Mouse (Mus musculus) right cerebral cortex, postnatal 14 days (tissue): Measurements from ENCODE around the gene Tomm7.
"Not testable (repeated sequence)": the region's sequence is repeated elsewhere in the genome, so short reads cannot be mapped to it uniquely, and the experiment has no call there.

Source experiments
- DNase-seq: peaks from one replicate; pipeline ENCODE4 v3.0.0; 2022

Tomm7 gene

DNA sequence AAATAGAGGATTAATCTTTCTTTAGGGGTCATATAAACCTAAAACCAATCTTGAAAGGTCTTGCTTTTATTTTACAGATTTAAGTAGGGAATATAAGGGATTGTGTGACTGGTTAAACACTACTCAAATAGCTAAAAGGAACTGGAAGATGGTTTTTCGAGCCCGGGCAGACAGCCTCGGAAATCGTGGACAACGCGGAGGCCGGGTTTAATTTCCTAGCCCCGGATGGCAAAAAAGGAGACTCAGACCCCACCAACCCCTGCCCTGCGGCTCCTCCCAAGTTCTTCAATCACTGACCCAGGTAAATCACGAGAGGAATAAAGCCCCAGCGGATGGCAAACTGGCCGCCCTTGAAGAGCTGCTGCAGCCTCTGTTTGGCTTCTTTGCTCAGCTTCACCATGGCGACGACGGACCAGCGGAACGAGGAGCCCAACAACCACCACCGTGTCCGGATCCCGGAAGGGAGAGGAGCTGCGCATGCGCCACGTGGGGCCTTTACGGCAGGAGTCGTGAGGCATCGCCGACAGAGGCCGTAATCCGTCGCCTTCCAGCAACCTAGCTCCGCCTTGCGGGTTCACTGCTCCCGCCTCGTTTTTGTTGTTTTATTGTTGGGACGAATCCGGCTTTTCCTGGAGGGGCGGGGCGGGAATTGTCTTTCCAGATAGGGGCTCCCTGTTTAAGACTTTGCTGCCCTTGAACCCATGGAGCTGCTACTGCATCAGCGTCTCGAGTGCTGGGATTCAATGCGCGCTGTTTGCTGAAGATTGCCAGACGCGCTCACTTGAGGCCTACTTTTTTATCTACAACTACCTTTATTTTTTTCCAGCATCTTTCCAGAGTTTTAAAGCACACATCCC lies at the start of gene Tomm7:
Gene Tomm7 (minus strand): TSS at position 488 of the 857 bp plus-strand sequence.
- peak; percentile 96 for DNase-seq

DNA sequence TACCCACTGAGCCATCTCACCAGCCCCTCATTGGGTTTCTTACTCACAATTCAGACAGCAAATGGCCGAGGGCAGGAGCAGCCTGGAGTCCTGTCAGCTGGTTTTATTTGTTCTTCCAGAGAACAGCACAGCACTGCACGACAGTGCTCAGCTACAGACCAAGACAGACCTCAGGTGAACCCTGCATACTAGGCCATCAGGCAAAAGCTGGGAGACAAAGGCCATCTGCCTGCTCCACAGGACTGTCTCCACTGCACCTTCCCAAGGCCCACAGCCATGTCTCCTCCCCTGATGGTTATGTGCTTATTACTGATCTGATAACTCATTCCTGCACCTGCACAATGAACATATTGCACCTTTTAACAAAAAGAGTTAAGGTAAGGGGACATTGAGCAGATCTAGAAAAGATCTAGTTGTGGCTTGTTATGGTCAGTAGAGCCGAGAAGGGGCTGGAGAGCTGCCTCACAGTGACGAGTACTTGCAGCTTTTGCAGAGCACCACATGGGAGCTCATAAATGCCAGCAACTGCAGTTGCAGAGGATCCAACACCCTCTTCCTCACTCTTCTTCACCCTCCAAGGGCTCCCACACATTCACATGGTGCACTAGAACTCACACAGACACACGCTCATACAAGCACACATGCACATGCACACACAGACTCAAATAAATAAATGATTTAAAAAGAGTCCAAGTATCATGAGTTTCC lies 49.3 kb upstream of the Tomm7 start:
- DNase-seq: no peak

DNA sequence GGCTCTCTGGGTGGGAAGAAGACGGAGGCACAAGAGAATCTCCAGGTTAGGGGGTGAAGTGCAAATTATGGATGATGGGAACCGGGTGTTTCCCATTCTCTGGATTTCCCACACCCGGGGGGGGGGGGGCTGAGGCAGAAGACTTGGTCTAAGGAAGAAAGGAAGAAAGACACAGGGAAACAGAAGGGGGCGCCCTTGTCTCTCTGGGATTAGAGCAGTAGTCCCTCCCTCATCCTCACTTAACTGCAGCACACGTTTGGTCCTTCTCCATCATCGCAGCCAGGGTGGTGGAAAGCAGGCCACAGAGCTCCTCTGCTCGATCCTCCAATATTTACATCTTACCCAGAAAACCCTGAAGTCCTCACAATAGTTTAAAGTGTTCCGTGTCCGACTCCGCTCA lies 46.8 kb upstream of the Tomm7 start:
- DNase-seq: peak; percentile 82

DNA sequence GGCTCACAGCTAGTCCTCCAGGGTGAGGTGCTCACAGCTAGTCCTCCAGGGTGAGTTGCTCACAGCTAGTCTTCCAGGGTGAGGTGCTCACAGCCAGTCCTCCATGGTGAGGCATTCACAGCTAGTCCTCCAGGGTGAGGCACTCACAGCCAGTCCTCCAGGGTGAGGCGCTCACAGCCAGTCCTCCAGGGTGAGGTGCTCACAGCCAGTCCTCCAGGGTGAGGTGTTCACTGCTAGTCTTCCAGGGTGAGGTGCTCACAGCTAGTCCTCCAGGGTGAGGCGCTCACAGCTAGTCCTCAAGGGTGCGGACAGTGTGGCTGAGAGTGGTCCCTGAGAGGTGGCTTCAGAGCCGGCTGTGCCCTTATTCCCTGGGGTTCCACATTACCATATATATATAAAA lies 45.5 kb upstream of the Tomm7 start:
- DNase-seq: no peak

DNA sequence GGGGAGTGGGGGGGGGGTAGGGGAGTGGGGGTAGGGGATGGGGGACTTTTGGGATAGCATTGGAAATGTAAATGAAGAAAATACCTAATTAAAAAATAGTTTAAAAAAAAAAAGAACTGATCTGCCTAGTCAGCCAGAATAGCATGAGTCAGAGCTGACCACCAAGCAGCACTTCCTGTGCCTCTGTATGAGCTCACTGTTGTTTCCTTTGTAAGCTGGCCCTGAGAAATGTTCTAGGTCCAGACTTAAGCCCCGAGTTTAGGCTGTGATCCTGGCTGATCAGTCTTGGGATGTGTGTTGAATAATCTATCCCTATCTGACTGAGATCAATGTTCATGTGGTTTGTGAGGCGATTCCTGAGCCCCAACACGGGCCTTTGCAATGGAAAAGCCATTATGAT lies 43.1 kb upstream of the Tomm7 start:
- no peak for DNase-seq

DNA sequence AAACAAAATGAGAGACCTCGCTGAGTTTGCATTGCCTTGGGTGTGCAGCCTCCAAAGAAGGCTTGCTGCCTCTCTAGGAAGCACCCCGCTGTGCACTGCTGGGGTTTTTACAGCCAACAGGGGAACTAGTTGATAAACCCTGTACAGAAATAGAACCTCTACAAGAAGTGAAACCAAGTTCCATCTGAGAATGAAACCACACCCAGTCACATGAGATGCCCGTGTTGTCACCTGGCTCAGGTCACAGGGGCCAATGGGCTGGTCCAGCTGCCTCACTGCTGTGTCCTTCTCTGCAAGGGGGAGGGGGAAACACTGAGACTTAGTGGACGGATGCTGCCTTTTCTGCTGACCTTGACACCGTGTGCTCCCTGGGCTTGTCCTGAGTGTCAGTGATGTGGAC lies 30.5 kb upstream of the Tomm7 start:
- DNase-seq: no peak

DNA sequence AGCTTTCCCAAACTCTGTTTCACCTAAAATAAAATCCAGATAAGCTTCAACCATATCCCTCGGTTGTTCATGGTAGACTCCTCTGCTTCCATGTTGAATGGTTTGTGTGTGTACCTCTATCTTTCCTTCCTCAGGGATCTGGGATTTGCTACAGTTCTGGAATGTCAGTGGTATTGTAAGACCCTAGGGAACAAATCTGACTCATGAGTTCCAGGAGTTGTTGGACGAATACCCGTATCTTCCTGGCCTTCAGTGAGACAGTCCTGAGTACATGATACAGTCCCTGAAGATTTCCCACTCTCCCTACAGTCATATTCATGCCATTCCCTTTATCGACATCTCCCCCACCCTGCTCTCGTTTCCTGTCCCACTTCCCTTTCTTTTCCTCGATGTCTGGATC lies 28.6 kb upstream of the Tomm7 start:
- no peak for DNase-seq

DNA sequence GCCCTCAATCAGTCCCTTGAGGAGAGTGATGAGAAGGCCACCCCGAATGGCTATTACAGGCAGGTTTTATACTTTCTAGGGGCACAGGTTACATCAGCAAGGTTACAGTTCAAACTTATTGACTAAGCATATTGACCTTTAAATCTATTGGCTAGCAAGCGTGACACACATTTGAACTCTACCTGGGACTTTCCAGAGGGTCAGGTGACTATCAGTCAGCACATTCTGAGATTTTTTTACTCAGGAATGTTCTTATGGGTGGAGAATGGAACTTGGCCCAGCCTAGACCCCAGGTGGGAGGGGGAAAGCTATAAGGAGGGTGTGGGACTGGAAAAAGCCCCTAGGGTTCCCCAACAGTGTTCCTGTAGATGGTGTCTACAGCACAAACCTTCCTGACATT lies 27.4 kb upstream of the Tomm7 start:
- not testable (repeated sequence) for DNase-seq

DNA sequence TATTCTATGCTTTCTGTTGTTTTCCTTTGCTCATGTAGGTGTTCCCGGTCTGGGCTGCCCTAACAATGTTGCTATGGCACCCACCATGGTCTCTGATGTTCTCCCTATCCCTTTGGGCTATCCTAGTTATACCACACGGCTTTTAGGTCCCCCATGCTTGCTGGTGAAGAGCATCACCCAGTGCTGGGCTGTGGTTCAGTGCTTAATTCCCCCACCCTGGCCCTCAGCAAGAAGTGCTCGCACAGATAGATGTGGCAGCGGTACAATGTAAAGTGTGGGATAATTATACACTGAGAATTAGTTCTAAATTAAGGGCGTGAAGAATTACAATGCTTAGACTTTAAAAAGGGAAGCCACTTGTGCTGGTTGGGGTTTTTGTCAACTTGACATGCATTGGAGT lies 22.0 kb upstream of the Tomm7 start:
- DNase-seq: no peak

DNA sequence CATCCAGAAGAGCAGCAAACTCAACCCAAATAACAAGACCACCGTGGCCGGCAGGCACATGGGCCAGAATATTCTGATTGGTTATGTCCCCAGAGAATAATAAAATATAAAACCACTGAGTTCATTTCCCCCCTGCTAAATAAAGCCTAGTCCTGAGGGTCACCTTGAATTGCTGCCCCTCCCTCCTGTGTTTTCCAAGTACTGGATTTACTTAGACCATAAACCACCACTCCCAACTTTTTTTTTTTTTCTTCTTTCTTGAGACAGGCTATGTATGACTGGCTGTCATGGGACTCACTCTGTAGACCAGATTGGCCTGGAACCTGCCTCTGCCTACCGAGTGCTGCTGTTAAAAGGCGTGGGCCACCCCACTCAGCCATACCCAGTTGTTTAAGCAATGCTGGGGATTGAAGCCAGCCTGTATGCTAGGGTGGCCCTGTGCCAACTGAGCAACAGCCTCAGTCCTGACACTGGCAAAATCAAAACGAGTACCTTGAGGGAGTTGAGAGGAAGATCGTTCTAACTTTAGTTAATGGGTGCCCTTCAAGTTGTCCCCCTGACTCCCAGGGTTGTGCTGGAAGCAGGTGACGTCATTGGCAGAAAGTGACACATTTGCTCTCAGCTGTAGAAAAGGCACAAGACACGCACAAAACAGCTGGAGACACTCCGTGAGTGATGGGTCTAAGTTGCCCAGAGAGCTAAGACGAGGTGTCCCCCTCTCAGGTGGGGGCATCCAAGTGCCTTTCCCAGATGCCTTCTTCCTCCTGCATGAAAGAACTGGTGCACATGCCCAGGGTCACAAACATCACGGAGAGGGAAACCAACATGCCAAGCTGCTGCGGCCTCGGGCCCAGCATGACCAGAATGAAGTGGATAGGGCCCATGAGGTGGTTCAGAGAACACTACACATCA lies 20.3 kb upstream of the Tomm7 start:
- DNase-seq: no peak

DNA sequence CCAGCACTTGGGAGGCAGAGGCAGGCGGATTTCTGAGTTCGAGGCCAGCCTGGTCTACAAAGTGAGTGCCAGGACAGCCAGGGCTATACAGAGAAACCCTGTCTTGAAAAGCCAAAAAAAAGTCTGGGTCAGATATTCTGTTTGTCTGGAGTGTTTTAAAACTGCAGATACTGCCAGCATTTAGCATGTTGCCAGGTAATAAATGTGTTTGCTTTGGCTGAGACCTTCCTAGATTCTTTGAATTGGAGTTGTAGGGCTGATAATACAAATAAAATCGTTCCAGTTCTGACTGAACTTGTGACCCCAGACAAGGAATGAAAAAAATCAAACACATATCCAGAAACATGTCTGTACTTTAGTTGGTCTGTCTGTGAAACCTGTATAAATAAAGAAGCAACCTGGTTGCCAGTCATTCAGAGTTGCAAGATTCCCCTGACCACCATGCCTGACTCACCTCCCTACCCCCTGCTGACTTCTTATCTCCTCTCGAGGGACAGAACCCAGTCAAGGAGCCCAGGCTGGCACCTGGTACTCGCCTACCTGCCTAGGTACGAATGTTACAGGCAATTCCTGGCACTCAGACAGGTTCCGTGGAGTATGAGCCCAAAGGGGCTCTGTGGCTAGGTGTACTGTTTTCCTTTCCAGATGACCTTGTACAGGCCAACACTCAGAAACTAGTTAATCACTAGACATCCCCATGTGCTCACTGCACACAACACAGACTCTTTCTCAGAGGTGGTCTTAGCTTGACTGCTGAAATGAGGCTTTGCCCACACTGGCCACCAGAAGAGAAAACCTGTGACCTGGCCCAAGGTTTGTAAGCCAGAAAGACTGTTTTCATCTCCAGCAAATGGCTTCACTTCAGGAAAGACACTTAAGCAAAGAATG lies 19.4 kb upstream of the Tomm7 start:
- DNase-seq: no peak

DNA sequence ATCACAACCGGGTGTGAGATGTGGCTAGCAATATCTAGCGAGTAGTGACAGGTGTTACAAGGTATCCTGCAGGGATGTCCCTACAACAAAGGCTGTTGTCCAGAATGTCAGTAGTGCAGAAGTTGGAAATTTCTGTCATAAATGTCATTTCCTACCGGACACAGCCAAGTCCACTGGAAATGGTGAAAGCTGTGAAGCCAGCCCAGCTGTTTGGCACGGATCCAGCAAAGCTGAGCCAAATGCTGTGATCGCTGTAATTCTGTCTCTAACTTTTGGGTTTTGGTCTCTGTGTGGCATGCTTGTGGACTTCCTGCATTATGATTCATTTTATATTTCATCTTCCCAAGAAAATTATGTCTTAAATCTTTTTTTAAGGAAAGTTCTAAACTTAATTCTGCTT lies 18.3 kb upstream of the Tomm7 start:
- peak; percentile 25 for DNase-seq

DNA sequence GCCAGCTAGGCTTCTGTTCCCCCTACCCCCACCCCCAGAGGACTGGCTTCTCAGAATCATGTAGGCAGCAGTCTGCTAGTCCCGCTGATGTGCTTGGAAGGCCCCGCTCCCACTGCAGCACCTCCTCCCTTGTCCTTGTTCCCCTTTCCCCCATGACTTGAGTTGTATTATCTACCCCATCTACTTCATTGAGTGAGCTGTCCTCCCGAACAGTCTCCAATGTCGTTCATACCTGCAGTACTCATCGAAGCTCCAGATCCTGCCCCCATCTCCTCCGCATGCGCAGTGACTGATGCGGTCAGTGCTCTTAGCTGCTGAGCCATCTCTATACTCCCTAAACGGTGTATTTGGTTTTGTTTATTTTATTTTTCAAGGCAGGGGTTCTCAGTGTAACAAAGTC lies 17.8 kb upstream of the Tomm7 start:
- no peak for DNase-seq

DNA sequence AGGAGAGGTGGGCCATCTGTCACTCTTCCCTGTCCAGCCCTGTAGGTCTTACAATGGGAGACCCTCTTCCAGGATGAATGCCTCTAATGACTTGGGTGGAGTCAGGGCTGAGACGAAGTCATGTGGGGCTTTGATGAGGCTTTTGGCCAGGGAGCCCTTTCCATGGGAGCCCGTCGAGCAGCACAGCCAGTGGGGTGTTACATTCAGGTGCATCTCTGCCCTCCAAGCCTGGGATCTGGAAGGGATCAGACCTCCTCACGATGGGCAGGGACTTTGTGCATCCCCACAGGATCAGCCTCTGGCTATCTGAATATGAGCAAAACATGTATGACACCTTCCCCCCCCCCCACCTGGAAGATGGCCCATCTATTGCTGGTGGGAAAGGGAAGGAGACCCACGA lies 15.9 kb upstream of the Tomm7 start:
- no peak for DNase-seq

DNA sequence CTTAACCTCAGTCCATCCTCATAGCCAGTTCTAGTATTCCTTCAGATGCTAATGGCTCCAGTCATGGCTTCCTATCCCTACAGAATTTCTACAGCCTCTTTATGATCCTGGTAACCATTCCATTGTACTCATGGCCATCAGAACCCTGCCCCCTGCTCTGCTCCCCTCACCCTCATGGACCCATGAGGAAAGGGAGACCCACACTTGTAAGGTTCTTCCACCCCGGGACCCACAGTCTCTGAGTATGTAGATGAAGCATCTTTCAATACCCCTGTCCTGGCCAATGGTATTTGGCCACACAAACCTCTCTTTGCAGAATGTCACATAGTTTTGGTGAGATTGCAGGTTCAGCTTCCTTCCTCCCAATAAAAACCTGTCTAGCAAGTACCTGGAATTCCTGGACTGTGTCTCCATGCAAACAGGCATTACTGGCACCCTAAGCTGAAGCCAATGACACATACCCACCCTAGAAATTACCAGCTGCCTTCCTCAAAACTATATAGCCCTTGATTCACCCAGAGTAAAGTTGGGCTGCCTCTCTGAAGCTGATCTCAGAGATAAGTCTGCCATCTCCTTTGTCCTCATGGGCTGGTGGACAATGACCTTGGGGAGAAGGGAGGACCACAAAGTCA lies 15.2 kb upstream of the Tomm7 start:
- DNase-seq: no peak

DNA sequence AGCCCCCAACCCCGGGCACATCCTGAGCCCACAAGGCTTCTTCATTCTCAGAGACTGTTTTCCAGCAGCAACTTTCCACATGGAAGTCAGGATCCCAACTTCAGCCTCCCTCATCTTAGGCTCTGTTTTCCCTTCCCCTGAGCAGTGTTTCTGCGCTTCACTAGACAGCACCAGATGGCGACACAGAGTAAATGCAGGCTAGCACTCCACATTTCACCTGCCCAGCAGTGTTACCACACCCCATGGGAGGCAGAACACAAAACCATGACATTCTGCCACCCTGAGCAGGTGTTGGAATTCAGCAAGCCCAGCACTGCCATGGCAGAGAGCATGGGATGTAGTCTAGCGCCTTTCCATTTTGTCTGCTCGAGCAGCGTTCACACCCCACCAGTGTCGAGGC lies 14.7 kb upstream of the Tomm7 start:
- DNase-seq: no peak

DNA sequence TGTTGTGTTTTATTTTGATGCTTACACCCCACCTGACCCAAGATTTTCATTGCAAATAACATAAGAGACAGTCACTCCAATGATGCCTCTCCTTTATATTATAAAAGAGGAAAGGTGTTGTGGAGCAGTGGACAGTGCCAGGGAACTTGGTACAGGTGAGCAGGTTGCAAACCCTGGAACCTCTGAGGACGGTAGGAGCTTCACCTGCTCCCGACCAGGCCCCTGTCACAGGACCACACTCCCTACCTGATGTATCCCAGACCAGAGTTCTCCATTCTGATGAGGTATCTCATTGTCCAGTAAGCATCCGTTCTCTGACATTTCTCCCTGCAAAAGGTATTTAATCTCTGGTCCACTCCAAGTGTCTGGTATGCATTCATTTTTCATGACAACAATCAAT lies 14.0 kb upstream of the Tomm7 start:
- no peak for DNase-seq

DNA sequence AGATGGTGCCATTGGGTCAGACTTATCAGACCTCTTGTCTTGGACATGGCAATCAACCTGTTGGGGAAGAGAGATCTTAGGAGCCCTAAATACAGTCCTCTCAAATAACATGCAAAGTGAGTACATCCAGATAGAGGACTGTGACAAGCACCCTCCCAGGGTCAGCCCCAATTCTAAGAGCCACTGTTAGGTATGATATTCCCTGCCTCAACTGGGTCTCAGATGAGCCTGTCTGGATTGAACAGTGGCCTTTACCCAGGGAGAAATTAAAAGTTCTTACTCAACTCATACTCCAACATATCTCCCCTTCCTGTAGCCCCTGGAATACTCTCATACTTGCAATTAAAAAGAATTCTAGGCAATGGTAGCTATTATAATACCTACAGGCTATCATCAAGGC lies 13.2 kb upstream of the Tomm7 start:
- DNase-seq: no peak

DNA sequence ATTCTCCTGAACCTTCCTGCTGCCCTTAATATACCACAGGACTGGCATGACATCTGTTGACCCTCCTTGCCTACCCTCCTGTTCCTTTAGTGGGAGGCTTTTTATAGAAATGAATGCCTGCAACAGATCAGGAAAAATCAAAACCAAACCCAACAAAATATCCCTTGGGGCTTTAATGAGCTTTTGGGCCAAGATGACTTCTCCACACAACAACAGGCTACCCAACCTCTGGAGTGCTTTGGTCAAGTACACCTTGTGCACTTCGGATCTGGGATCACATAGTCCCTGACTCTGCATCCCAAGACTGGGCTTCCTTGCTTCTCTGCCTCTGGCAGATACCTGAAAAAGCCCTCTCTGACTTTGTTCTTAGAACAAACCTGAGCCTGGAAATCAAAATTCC lies 12.2 kb upstream of the Tomm7 start:
- no peak for DNase-seq

DNA sequence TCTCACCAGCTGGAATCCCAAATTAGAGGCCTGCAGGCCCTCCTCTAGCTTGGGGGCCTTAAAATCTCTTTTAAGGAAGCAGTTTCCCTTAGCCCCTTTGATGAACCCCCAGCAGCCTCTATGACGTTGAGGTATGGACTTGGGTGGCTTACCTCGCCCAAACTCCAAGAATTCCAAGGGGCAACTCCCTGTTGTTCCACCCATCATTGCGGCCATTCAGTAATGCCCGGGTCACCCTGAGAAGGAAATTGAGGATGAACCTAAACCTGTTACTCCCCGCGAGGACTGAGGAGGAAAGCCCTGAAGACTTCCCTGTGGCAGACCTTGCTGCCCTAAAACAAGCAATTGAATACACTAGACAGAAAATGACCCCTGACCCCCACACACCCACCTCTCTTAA lies 11.5 kb upstream of the Tomm7 start:
- DNase-seq: no peak

DNA sequence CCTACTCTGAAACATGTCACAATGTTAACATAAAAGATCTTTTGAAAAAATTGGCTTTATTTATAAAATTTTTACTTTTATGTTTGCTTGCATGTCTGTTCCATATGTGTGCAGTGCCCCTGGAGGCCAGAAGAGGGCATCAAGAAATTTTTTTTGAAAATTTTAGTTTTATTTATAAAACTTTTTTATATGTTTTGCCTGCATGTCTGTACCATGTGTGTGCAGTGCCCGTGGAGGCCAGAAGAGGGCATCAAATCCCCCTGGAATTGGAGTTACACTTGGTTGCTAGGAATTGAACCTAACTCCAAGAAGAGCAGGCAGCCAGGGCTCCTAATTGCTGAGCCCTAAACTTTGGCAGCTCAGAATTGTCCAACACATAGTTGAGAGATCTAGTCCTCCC lies 9.0 kb upstream of the Tomm7 start:
- not testable (repeated sequence) for DNase-seq

DNA sequence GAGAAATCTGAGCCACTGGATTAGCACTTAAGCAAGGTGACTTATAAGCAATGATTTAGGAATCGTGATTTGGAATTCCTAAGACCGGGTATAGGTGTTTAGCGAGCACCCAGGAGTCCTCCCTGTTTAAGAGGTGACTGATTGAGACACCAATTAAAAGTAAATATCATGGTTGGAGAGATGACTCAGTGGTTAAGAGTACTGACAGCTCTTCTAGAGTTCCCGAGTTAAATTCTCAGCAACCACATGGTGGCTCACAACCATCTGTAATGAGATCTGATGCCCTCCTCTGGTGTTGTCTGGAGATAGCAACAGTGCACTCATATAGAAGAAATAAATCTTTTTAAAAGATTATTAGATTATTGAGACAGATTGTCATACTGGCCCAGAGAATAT lies 7.2 kb upstream of the Tomm7 start:
- DNase-seq: not testable (repeated sequence)
